Mouse (Mus musculus) fat pad, adult 2 months (tissue): ENCODE measurements around the gene Wbp2nl.

Experiments used
- DNase-seq: peaks from one replicate; pipeline ENCODE4 v3.0.0-alpha.2; 2011; ENCODE audit warnings: low read depth, low spot score; ENCODE audit errors: extremely low read depth

Wbp2nl gene

GRCm38 (mm10) chr15:82298764-82299561 is at the start of gene Wbp2nl:
Gene Wbp2nl (plus strand): TSS chr15:82298954.
- no peak for DNase-seq

- no peak for DNase-seq
These were observed 47.2 kb upstream of the Wbp2nl start for GRCm38 (mm10) chr15:82251579-82251978.

GRCm38 (mm10) chr15:82252097-82252496 is 46.7 kb upstream of the Wbp2nl start, which contains the start of gene 1500009C09Rik:
Gene 1500009C09Rik (plus strand): TSS chr15:82252397.
- no peak for DNase-seq

- no peak for DNase-seq
These were observed 43.5 kb upstream of the Wbp2nl start for GRCm38 (mm10) chr15:82255248-82255647.

GRCm38 (mm10) chr15:82255944-82256383 is 42.8 kb upstream of the Wbp2nl start:
- no peak for DNase-seq

- no peak for DNase-seq
These were observed 39.2 kb upstream of the Wbp2nl start for GRCm38 (mm10) chr15:82259510-82259909.

GRCm38 (mm10) chr15:82266356-82266755 is 32.4 kb upstream of the Wbp2nl start:
- DNase-seq = no peak

GRCm38 (mm10) chr15:82268185-82268584 is 30.6 kb upstream of the Wbp2nl start:
- no peak for DNase-seq

GRCm38 (mm10) chr15:82268783-82269182 is 30.0 kb upstream of the Wbp2nl start:
- no peak for DNase-seq

GRCm38 (mm10) chr15:82271201-82271600 is 27.6 kb upstream of the Wbp2nl start:
- DNase-seq = no peak

GRCm38 (mm10) chr15:82272295-82272694 is 26.5 kb upstream of the Wbp2nl start:
- DNase-seq = no peak

- DNase-seq = no peak
These were observed 24.2 kb upstream of the Wbp2nl start, which contains the start of gene Sept3 for GRCm38 (mm10) chr15:82274593-82274926. Gene Sept3 (plus strand): TSS chr15:82274893.

GRCm38 (mm10) chr15:82274927-82275901 is 23.5 kb upstream of the Wbp2nl start:
- no peak for DNase-seq

- DNase-seq = no peak
These were observed 21.2 kb upstream of the Wbp2nl start for GRCm38 (mm10) chr15:82277591-82277990.

GRCm38 (mm10) chr15:82280638-82281037 is 18.1 kb upstream of the Wbp2nl start:
- DNase-seq = no peak

GRCm38 (mm10) chr15:82286157-82286556 is 12.6 kb upstream of the Wbp2nl start:
- DNase-seq = no peak

- no peak for DNase-seq
These were observed 8.5 kb upstream of the Wbp2nl start for GRCm38 (mm10) chr15:82290252-82290651.

- DNase-seq = no peak
These were observed 5.9 kb upstream of the Wbp2nl start for GRCm38 (mm10) chr15:82292851-82293250.

GRCm38 (mm10) chr15:82293271-82293711 is 5.5 kb upstream of the Wbp2nl start:
- no peak for DNase-seq

GRCm38 (mm10) chr15:82294059-82294458 is 4.7 kb upstream of the Wbp2nl start:
- no peak for DNase-seq

- DNase-seq = no peak
These were observed 8.4 kb downstream of the Wbp2nl start for GRCm38 (mm10) chr15:82307107-82307506.
